Mouse (Mus musculus) lung, postnatal 0 days (tissue): ENCODE results near the gene Evi2a. TPM values are rescaled to one million over a fixed set of nuclear protein-coding genes. Genes with fewer than 3 reads are reported as not detected.

Experiments
- ATAC-seq: fragments of 200-750 bp; cut with Nextera tagmentation; 2 replicates; pipeline ENCODE4 v1.8.0; 2017; ENCODE audit warnings: moderate library complexity
- DNase-seq: peaks from one replicate; pipeline ENCODE4 v3.0.0-alpha.2; 2016; ENCODE audit warnings: low spot score
- H3K27ac ChIP-seq: fragments of 300-500 bp; sonication (generic); 2 replicates; pipeline ENCODE4 v1.5.1; 2014; ENCODE audit warnings: antibody characterized with exemption, mild to moderate bottlenecking, low read length, mixed read lengths
- H3K27me3 ChIP-seq: fragments of 300-500 bp; sonication (generic); replicated peaks from 2 replicates; pipeline ENCODE4 v1.6.1; 2014; ENCODE audit warnings: low read length, mixed read lengths; ENCODE audit not compliant: insufficient read depth
- H3K36me3 ChIP-seq: fragments of 300-500 bp; sonication (generic); 2 replicates; pipeline ENCODE4 v1.6.1; 2014; ENCODE audit warnings: low read length, mixed read lengths; ENCODE audit not compliant: insufficient read depth
- H3K4me1 ChIP-seq: fragments of 300-500 bp; sonication (generic); 2 replicates; pipeline ENCODE4 v1.6.1; 2014; ENCODE audit warnings: antibody characterized with exemption, low read depth, low read length, mixed read lengths; ENCODE audit not compliant: insufficient read depth
- H3K4me2 ChIP-seq: fragments of 300-500 bp; sonication (generic); replicated peaks from 2 replicates; pipeline ENCODE4 v1.6.1; 2014; ENCODE audit warnings: low read depth, mild to moderate bottlenecking, low read length, moderate library complexity, mixed read lengths
- H3K4me3 ChIP-seq: fragments of 300-500 bp; sonication (generic); 2 replicates; pipeline ENCODE4 v1.5.1; 2014; ENCODE audit warnings: low read depth, low read length
- H3K9ac ChIP-seq: fragments of 300-500 bp; sonication (generic); replicated peaks from 2 replicates; pipeline ENCODE4 v1.6.1; 2014; ENCODE audit warnings: low read depth, mild to moderate bottlenecking
- H3K9me3 ChIP-seq: fragments of 300-500 bp; sonication (generic); 2 replicates; pipeline ENCODE4 v1.6.1; 2016; ENCODE audit warnings: low read length, mixed read lengths
- CTCF ChIP-seq: IDR thresholded peaks from 2 replicates; pipeline ENCODE4 v1.5.1; 2016; ENCODE audit warnings: antibody characterized with exemption, mild to moderate bottlenecking
- EP300 ChIP-seq: IDR thresholded peaks from 2 replicates; pipeline ENCODE4 v1.6.1; 2016; ENCODE audit warnings: antibody characterized with exemption, mild to moderate bottlenecking, control low read depth
- WGBS: fragments of 180-500 bp; shearing (Covaris S2); extraction: QIAGEN DNeasy Blood & Tissue Kit; methylation state at CpG from one replicate; pipeline ENCODE4 v1.1.7; 2014; 5-methylcytosine and 5-hydroxymethylcytosine counted together
- polyA plus RNA-seq: library from polyadenylated mRNA; unstranded; fragments of >200 nt; fragmentation: Nextera tagmentation; extraction: Ambion mirVana; gene quantifications from 2 replicates; pipeline ENCODE4 v1.2.1, GENCODE M21; 2015

Gene Evi2a
- polyA plus RNA-seq, 1 experiment from 2014 or later: 8.0 TPM

GRCm38 (mm10) chr11:79566947-79567346 lies 36.5 kb upstream of the Evi2a start:
- Histone ChIP-seq H3K36me3 (peaks cover 43% of the 10 kb centered on the region), H3K27me3 (no peaks in the 10 kb centered on the region), H3K27ac (no peak overlapping the region), H3K4me2 (no peak overlapping the region), H3K4me1 (no peaks in the 10 kb centered on the region), H3K9ac (no peak overlapping the region), H3K4me3 (no peak overlapping the region), H3K9me3 (no peaks in the 10 kb centered on the region)
- 48% methylated on average over 1 of the region's 1 CpGs for WGBS
- no peak for DNase-seq
- no peak for ATAC-seq
- no peak for TF ChIP-seq CTCF
- TF ChIP-seq EP300: no peak

GRCm38 (mm10) chr11:79563493-79563892 lies 33.1 kb upstream of the Evi2a start:
- 88% methylated on average over 7 of the region's 7 CpGs for WGBS
- H3K9me3 ChIP-seq: no peaks in the 10 kb centered on the region
- H3K4me3 ChIP-seq: no peak overlapping the region
- H3K4me2 ChIP-seq: no peak overlapping the region
- no peak for ATAC-seq
- H3K9ac ChIP-seq: no peak overlapping the region
- no peak overlapping the region for H3K27ac ChIP-seq
- peaks cover 43% of the 10 kb centered on the region for H3K36me3 ChIP-seq
- no peak for DNase-seq
- H3K27me3 ChIP-seq: no peaks in the 10 kb centered on the region
- no peak for TF ChIP-seq EP300
- no peak for TF ChIP-seq CTCF
- no peaks in the 10 kb centered on the region for H3K4me1 ChIP-seq

- H3K36me3 ChIP-seq: peaks cover 28% of the 10 kb centered on the region
- H3K9me3 ChIP-seq: no peaks in the 10 kb centered on the region
- H3K4me1 ChIP-seq: no peaks in the 10 kb centered on the region
- no peak overlapping the region for H3K4me3 ChIP-seq
- DNase-seq (no peak), ATAC-seq (no peak)
- 90% methylated on average over 4 of the region's 4 CpGs for WGBS
- no peak overlapping the region for H3K27ac ChIP-seq
- TF ChIP-seq EP300 (no peak), CTCF (no peak)
- H3K9ac ChIP-seq: no peak overlapping the region
- H3K4me2 ChIP-seq: no peak overlapping the region
- no peaks in the 10 kb centered on the region for H3K27me3 ChIP-seq
Observed at GRCm38 (mm10) chr11:79560536-79560935, 30.1 kb upstream of the Evi2a start.

GRCm38 (mm10) chr11:79552622-79553021 lies 22.2 kb upstream of the Evi2a start:
- TF ChIP-seq EP300 (no peak), CTCF (no peak)
- Histone ChIP-seq H3K9ac (no peak overlapping the region), H3K36me3 (peaks cover 33% of the 10 kb centered on the region), H3K27ac (no peak overlapping the region), H3K4me2 (no peak overlapping the region), H3K27me3 (no peaks in the 10 kb centered on the region), H3K9me3 (no peaks in the 10 kb centered on the region), H3K4me3 (no peak overlapping the region), H3K4me1 (no peaks in the 10 kb centered on the region)
- ATAC-seq: no peak
- no peak for DNase-seq
- WGBS: 57% methylated on average over 1 of the region's 1 CpGs

- Histone ChIP-seq H3K36me3 (peaks cover 10% of the 10 kb centered on the region; the same call in 1 of the 2 replicates), H3K27me3 (no peaks in the 10 kb centered on the region), H3K27ac (no peak overlapping the region), H3K9me3 (no peaks in the 10 kb centered on the region), H3K4me1 (no peaks in the 10 kb centered on the region), H3K4me3 (no peak overlapping the region), H3K4me2 (no peak overlapping the region), H3K9ac (no peak overlapping the region)
- no peak for TF ChIP-seq CTCF
- TF ChIP-seq EP300: no peak
- ATAC-seq (no peak), DNase-seq (no peak)
- WGBS: 85% methylated on average over 3 of the region's 3 CpGs
Observed at GRCm38 (mm10) chr11:79536293-79536692, 5.9 kb upstream of the Evi2a start.

- Histone ChIP-seq H3K27ac (no peak overlapping the region), H3K4me2 (no peak overlapping the region), H3K9ac (no peak overlapping the region), H3K9me3 (no peaks in the 10 kb centered on the region), H3K4me1 (no peaks in the 10 kb centered on the region), H3K36me3 (peaks cover 10% of the 10 kb centered on the region; the same call in 1 of the 2 replicates), H3K4me3 (no peak overlapping the region), H3K27me3 (no peaks in the 10 kb centered on the region)
- no peak for DNase-seq
- WGBS: 82% methylated on average over 4 of the region's 4 CpGs
- TF ChIP-seq CTCF (no peak), EP300 (no peak)
- ATAC-seq: no peak
Observed at GRCm38 (mm10) chr11:79535554-79535953, 5.1 kb upstream of the Evi2a start.
